Mouse (Mus musculus) embryonic fibroblast, embryonic 13.5 days (primary cell): ENCODE results near the gene Cryba4.

Source experiments
- CTCF ChIP-seq: IDR thresholded peaks from 2 replicates; pipeline ENCODE4 v1.5.1; 2011; ENCODE audit warnings: mild to moderate bottlenecking, control low read depth, low read length, moderate library complexity, borderline replicate concordance; ENCODE audit not compliant: insufficient read depth
- POLR2A ChIP-seq: IDR thresholded peaks from 2 replicates; pipeline ENCODE4 v1.6.1; 2011; ENCODE audit warnings: low read depth, mild to moderate bottlenecking, control low read depth, low read length, moderate library complexity

DNA sequence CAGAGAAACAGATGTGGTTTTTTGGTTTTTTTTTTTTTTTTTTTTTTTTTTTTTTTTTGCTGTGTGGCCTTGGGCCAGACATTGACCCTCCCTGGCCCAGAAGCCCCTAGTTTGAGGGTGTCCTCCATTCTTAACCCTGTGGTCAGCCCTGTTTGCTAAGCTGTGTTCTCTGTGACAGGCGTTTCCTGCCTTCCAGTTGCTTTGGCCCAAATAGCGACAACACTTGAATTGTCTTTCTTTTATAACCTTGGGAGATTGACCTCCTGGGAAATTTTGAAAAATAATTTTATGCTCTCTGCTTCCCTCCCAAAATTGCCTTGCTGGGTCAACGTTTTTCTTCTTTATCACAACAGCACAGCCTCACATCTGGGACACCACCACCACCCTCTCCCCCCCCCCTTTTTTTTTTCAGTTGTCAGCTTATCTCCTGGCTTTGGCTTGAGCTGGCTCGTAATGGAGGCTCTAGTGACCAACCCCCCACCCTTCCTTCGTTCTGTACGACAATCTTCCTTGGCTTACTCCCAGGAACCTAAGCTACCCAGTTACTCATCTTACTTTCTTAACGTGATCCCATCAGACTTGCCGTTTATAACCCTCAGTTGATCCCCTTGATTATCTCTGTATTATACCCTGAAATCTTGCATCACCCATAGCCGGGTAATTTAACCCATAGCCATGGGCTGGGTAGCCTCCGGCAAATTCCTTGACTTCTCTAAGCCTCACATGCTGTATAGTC, 8.6 kb downstream of the Cryba4 start:
- TF ChIP-seq CTCF (no peak), POLR2A (no peak)
